Mouse (Mus musculus) liver, embryonic 14.5 days (tissue): Measurements from ENCODE around the gene Tmem88b. TPM values are rescaled to one million over a fixed set of nuclear protein-coding genes. Genes with fewer than 3 reads are reported as not detected.
A peak's percentile ranks its signal among the peaks of the same experiment; 100 is the strongest.

Source experiments
- ATAC-seq: fragments of 200-750 bp; cut with Nextera tagmentation; 2 replicates; pipeline ENCODE4 v1.8.0; 2017; ENCODE audit warnings: moderate number of reproducible peaks, mild to moderate bottlenecking, moderate library complexity; ENCODE audit not compliant: insufficient read depth
- DNase-seq, 3 experiments: peaks; one replicate each; pipeline ENCODE4 v3.0.0-alpha.2; 2012 to 2013; ENCODE audit warnings: low read depth in 3 of 3, low spot score in 3 of 3
- H3K27ac ChIP-seq: fragments of 300-500 bp; sonication (generic); 2 replicates; pipeline ENCODE4 v1.5.1; 2014; ENCODE audit warnings: moderate library complexity, mild to moderate bottlenecking, control low read depth, inconsistent platforms
- H3K27me3 ChIP-seq: fragments of 300-500 bp; sonication (generic); 2 replicates; pipeline ENCODE4 v1.6.1; 2014; ENCODE audit warnings: mild to moderate bottlenecking, low read length, moderate library complexity; ENCODE audit not compliant: control insufficient read depth, insufficient read depth
- H3K36me3 ChIP-seq: fragments of 300-500 bp; sonication (generic); replicated peaks from 2 replicates; pipeline ENCODE4 v1.6.1; 2014; ENCODE audit warnings: low read depth; ENCODE audit not compliant: control insufficient read depth, insufficient read depth
- H3K4me1 ChIP-seq, 2 experiments: fragments of 200-500 bp in 1 of 2; fragments of 300-500 bp in 1 of 2; sonication (generic) in 1 of 2; replicated peaks; 2 replicates each; pipeline ENCODE4 v1.6.1; 2012 to 2014; ENCODE audit warnings: antibody characterized with exemption in 1 of 2, inconsistent platforms in 1 of 2, low read length in 1 of 2; ENCODE audit not compliant: control insufficient read depth in 2 of 2, insufficient read depth in 2 of 2
- H3K4me2 ChIP-seq: fragments of 300-500 bp; sonication (generic); 2 replicates; pipeline ENCODE4 v1.6.1; 2014; ENCODE audit warnings: low read depth, mild to moderate bottlenecking, control low read depth, moderate library complexity
- H3K4me3 ChIP-seq, 2 experiments: fragments of 200-500 bp in 1 of 2; fragments of 300-500 bp in 1 of 2; sonication (generic) in 1 of 2; 2 replicates each; pipeline ENCODE4 v1.5.1; 2012 to 2014; ENCODE audit warnings: low read depth in 2 of 2, low read length in 2 of 2, mild to moderate bottlenecking in 2 of 2, control low read depth in 1 of 2, inconsistent platforms in 1 of 2, moderate library complexity in 1 of 2; ENCODE audit not compliant: insufficient read depth in 1 of 2
- H3K9ac ChIP-seq: fragments of 300-500 bp; sonication (generic); replicated peaks from 2 replicates; pipeline ENCODE4 v1.6.1; 2014; ENCODE audit warnings: mild to moderate bottlenecking, control low read depth, moderate library complexity
- H3K9me3 ChIP-seq: fragments of 300-500 bp; sonication (generic); 2 replicates; pipeline ENCODE4 v1.6.1; 2016; ENCODE audit warnings: low read length, mixed read lengths; ENCODE audit not compliant: control insufficient read depth
- CTCF ChIP-seq: IDR thresholded peaks from 2 replicates; pipeline ENCODE4 v1.5.1; 2016; ENCODE audit warnings: antibody characterized with exemption, low read depth, control low read depth
- EP300 ChIP-seq: IDR thresholded peaks from 2 replicates; pipeline ENCODE4 v1.6.1; 2016; ENCODE audit warnings: antibody characterized with exemption, low read depth
- WGBS: fragments of 180-500 bp; shearing (Covaris S2); extraction: QIAGEN DNeasy Blood & Tissue Kit; methylation state at CpG from one replicate; pipeline ENCODE4 v1.1.7; 2014; ENCODE audit not compliant: insufficient replicate concordance; 5-methylcytosine and 5-hydroxymethylcytosine counted together
- polyA plus RNA-seq, 2 experiments: library from polyadenylated mRNA; depleted of rRNA in 1 of 2; stranded (reverse) in 1 of 2; unstranded in 1 of 2; fragments of >200 nt; fragmentation: Nextera tagmentation in 1 of 2; extraction: Ambion mirVana in 1 of 2; gene quantifications; 2 replicates each; pipeline versions ENCODE4 v1.2.1 to v1.2.3; 2012 to 2014

Gene Tmem88b
- polyA plus RNA-seq, 2 experiments, result 0.11 to 0.28 TPM

- Histone ChIP-seq H3K4me2 (peak within 1 kb of the TSS; percentile 97), H3K36me3 (peaks cover 19% of the 10 kb centered on the region), H3K9me3 (no peaks in the 10 kb centered on the region), H3K27me3 (no peaks in the 10 kb centered on the region; the same call in 1 of the 2 replicates), H3K4me3 (peak within 1 kb of the TSS; percentile 90 to 97), H3K4me1 (peaks cover 10 to 13% of the 10 kb centered on the region in 2 experiments), H3K27ac (peak within 1 kb of the TSS; percentile 76), H3K9ac (peak within 1 kb of the TSS; percentile 74)
- WGBS, result 7% methylated on average over 12 of the region's 12 CpGs
- peak in 1 of 3 experiments; percentile 39 for DNase-seq
- TF ChIP-seq EP300 (no peak), CTCF (peak; percentile 44)
- ATAC-seq, result peak; percentile 60
Observed at GRCm38 (mm10) chr4:155802741-155803339, 17.2 kb upstream of the Tmem88b start, which contains the start of gene Mrpl20. Gene Mrpl20 (plus strand): TSS chr4:155802878.

GRCm38 (mm10) chr4:155802075-155802474, 16.4 kb upstream of the Tmem88b start:
- H3K36me3 ChIP-seq, result peaks cover 13% of the 10 kb centered on the region
- peaks cover 10 to 13% of the 10 kb centered on the region in 2 experiments for H3K4me1 ChIP-seq
- 81% methylated on average over 1 of the region's 1 CpGs for WGBS
- no peak overlapping the region for H3K9ac ChIP-seq
- no peak for TF ChIP-seq EP300
- no peak for TF ChIP-seq CTCF
- ATAC-seq (no peak), DNase-seq (no peak)
- H3K9me3 ChIP-seq, result no peaks in the 10 kb centered on the region
- H3K4me2 ChIP-seq, result no peak overlapping the region; the same call in 1 of the 2 replicates
- H3K27ac ChIP-seq, result no peak overlapping the region
- H3K4me3 ChIP-seq, result no peak overlapping the region
- H3K27me3 ChIP-seq, result no peaks in the 10 kb centered on the region; the same call in 1 of the 2 replicates

GRCm38 (mm10) chr4:155793730-155794129, 8.1 kb upstream of the Tmem88b start:
- no peaks in the 10 kb centered on the region for H3K36me3 ChIP-seq
- no peak overlapping the region for H3K4me2 ChIP-seq
- H3K27me3 ChIP-seq, result no peaks in the 10 kb centered on the region; the same call in 1 of the 2 replicates
- H3K9ac ChIP-seq, result no peak overlapping the region
- DNase-seq (no peak), ATAC-seq (no peak)
- no peak overlapping the region for H3K4me3 ChIP-seq
- H3K4me1 ChIP-seq, result peaks cover 1 to 9% of the 10 kb centered on the region in 2 experiments
- WGBS, result 63% methylated on average over 2 of the region's 2 CpGs
- H3K9me3 ChIP-seq, result no peaks in the 10 kb centered on the region
- no peak for TF ChIP-seq CTCF
- no peak for TF ChIP-seq EP300
- no peak overlapping the region for H3K27ac ChIP-seq

GRCm38 (mm10) chr4:155791240-155791933, 5.7 kb upstream of the Tmem88b start:
- no peak overlapping the region for H3K4me3 ChIP-seq
- no peak overlapping the region for H3K9ac ChIP-seq
- WGBS, result 71% methylated on average over 24 of the region's 24 CpGs
- H3K27ac ChIP-seq, result no peak overlapping the region
- ATAC-seq, result no peak
- no peaks in the 10 kb centered on the region for H3K36me3 ChIP-seq
- peaks cover 6 to 17% of the 10 kb centered on the region in 2 experiments for H3K4me1 ChIP-seq
- H3K4me2 ChIP-seq, result no peak overlapping the region
- no peak for DNase-seq
- H3K9me3 ChIP-seq, result no peaks in the 10 kb centered on the region
- no peaks in the 10 kb centered on the region for H3K27me3 ChIP-seq
- TF ChIP-seq EP300 (no peak), CTCF (no peak)

- no peak for ATAC-seq
- Histone ChIP-seq H3K27me3 (no peaks in the 10 kb centered on the region), H3K4me2 (no peak overlapping the region), H3K4me1 (peaks cover 6 to 17% of the 10 kb centered on the region in 2 experiments), H3K27ac (no peak overlapping the region), H3K36me3 (no peaks in the 10 kb centered on the region), H3K9ac (no peak overlapping the region), H3K4me3 (no peak overlapping the region), H3K9me3 (no peaks in the 10 kb centered on the region)
- TF ChIP-seq CTCF, result no peak
- TF ChIP-seq EP300, result no peak
- 52% methylated on average over 3 of the region's 3 CpGs for WGBS
- no peak for DNase-seq
Observed at GRCm38 (mm10) chr4:155790650-155791161, 5.0 kb upstream of the Tmem88b start.
